Mouse (Mus musculus): Measurements from ENCODE around the gene Heatr5a. TPM values are rescaled to one million over a fixed set of nuclear protein-coding genes. Genes with fewer than 3 reads are reported as not detected.

The Heatr5a gene
- polyA plus RNA-seq, 1 experiment from 2014 or later: 12.8 TPM

- H3K9me3 ChIP-seq (replicated peaks; ENCODE audit: control insufficient read depth, low read length): no peaks in the 10 kb centered on the region
- H3K4me3 ChIP-seq (replicated peaks; ENCODE audit: low read length): no peak overlapping the region
- no peak for ATAC-seq (ENCODE audit: insufficient read depth, low FRiP score)
- H3K4me1 ChIP-seq (ENCODE audit: control insufficient read depth, insufficient read depth, low read length): no peaks in the 10 kb centered on the region
- 86% methylated on average over 7 of the region's 7 CpGs for WGBS
- no peak overlapping the region for H3K27ac ChIP-seq (ENCODE audit: low read length)
- H3K9ac ChIP-seq (ENCODE audit: low read length): no peak overlapping the region
- H3K36me3 ChIP-seq (ENCODE audit: control insufficient read depth, insufficient read depth, low read length): peaks cover 18% of the 10 kb centered on the region; the same call in 1 of the 2 replicates
- no peaks in the 10 kb centered on the region for H3K27me3 ChIP-seq (ENCODE audit: control insufficient read depth, insufficient read depth, low read length)
- no peak overlapping the region for H3K4me2 ChIP-seq (ENCODE audit: low read depth, low read length)
Observed at GRCm38 (mm10) chr12:51900551-51900950, 70.6 kb downstream of the Heatr5a start.

DNA sequence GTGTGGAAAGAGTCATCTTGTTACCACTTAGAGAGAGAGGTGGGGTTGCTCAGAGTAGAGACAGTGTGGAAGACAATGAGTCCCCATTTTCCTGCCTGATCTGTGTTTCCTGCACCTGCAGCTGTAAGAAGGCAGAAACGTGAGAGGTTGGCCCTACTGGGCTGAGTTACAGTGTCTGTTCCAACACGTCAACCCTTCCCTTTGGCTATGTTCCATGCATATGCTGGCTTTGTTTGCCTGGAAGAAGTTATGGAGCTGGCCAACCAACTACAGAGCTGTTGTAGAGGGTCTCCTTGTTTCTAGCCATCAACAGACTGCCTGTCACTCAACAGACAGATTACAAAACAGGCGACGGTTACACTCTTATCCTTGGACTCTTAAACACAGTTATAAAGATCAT, 74.2 kb downstream of the Heatr5a start:
- no peaks in the 10 kb centered on the region for H3K4me1 ChIP-seq (ENCODE audit: control insufficient read depth, insufficient read depth, low read length)
- H3K4me3 ChIP-seq (replicated peaks; ENCODE audit: low read length): no peak overlapping the region
- ATAC-seq (ENCODE audit: insufficient read depth, low FRiP score): no peak
- H3K27ac ChIP-seq (ENCODE audit: low read length): no peak overlapping the region
- H3K9me3 ChIP-seq (replicated peaks; ENCODE audit: control insufficient read depth, low read length): no peaks in the 10 kb centered on the region
- H3K9ac ChIP-seq (ENCODE audit: low read length): no peak overlapping the region
- H3K36me3 ChIP-seq (ENCODE audit: control insufficient read depth, insufficient read depth, low read length): peaks cover 14% of the 10 kb centered on the region; the same call in 1 of the 2 replicates
- H3K27me3 ChIP-seq (ENCODE audit: control insufficient read depth, insufficient read depth, low read length): no peaks in the 10 kb centered on the region
- H3K4me2 ChIP-seq (ENCODE audit: low read depth, low read length): no peak overlapping the region
- 76% methylated on average over 4 of the region's 4 CpGs for WGBS

GRCm38 (mm10) chr12:51888609-51889008, 82.5 kb downstream of the Heatr5a start:
- H3K9me3 ChIP-seq (replicated peaks; ENCODE audit: control insufficient read depth, low read length): no peaks in the 10 kb centered on the region
- H3K9ac ChIP-seq (ENCODE audit: low read length): no peak overlapping the region
- WGBS: 70% methylated on average over 12 of the region's 12 CpGs
- no peaks in the 10 kb centered on the region for H3K27me3 ChIP-seq (ENCODE audit: control insufficient read depth, insufficient read depth, low read length)
- H3K36me3 ChIP-seq (ENCODE audit: control insufficient read depth, insufficient read depth, low read length): 0 out of 2 replicates have a peak, but pooled peaks cover 10% of the 10 kb centered on the region
- no peaks in the 10 kb centered on the region for H3K4me1 ChIP-seq (ENCODE audit: control insufficient read depth, insufficient read depth, low read length)
- no peak overlapping the region for H3K4me3 ChIP-seq (replicated peaks; ENCODE audit: low read length)
- H3K4me2 ChIP-seq (ENCODE audit: low read depth, low read length): no peak overlapping the region
- ATAC-seq (ENCODE audit: insufficient read depth, low FRiP score): no peak; the same call in 1 of the 2 replicates
- no peak overlapping the region for H3K27ac ChIP-seq (ENCODE audit: low read length)

- 75% methylated on average over 11 of the region's 11 CpGs for WGBS
- H3K27me3 ChIP-seq (ENCODE audit: control insufficient read depth, insufficient read depth, low read length): no peaks in the 10 kb centered on the region
- 0 out of 2 replicates have a peak, but pooled peaks cover 10% of the 10 kb centered on the region for H3K36me3 ChIP-seq (ENCODE audit: control insufficient read depth, insufficient read depth, low read length)
- no peaks in the 10 kb centered on the region for H3K9me3 ChIP-seq (replicated peaks; ENCODE audit: control insufficient read depth, low read length)
- no peak overlapping the region for H3K4me2 ChIP-seq (ENCODE audit: low read depth, low read length)
- no peak overlapping the region for H3K9ac ChIP-seq (ENCODE audit: low read length)
- H3K27ac ChIP-seq (ENCODE audit: low read length): no peak overlapping the region; the same call in 1 of the 2 replicates
- H3K4me1 ChIP-seq (ENCODE audit: control insufficient read depth, insufficient read depth, low read length): no peaks in the 10 kb centered on the region
- H3K4me3 ChIP-seq (replicated peaks; ENCODE audit: low read length): no peak overlapping the region
- peak; percentile 14; the same call in 1 of the 2 replicates for ATAC-seq (ENCODE audit: insufficient read depth, low FRiP score)
Observed at GRCm38 (mm10) chr12:51887301-51888290, 83.5 kb downstream of the Heatr5a start.

GRCm38 (mm10) chr12:51886369-51886768, 84.8 kb downstream of the Heatr5a start:
- Histone ChIP-seq H3K4me3 (replicated peaks; ENCODE audit: low read length) (no peak overlapping the region), H3K36me3 (ENCODE audit: control insufficient read depth, insufficient read depth, low read length) (0 out of 2 replicates have a peak, but pooled peaks cover 10% of the 10 kb centered on the region), H3K9ac (ENCODE audit: low read length) (no peak overlapping the region), H3K4me1 (ENCODE audit: control insufficient read depth, insufficient read depth, low read length) (no peaks in the 10 kb centered on the region), H3K4me2 (ENCODE audit: low read depth, low read length) (no peak overlapping the region), H3K9me3 (replicated peaks; ENCODE audit: control insufficient read depth, low read length) (no peaks in the 10 kb centered on the region), H3K27ac (ENCODE audit: low read length) (no peak overlapping the region), H3K27me3 (ENCODE audit: control insufficient read depth, insufficient read depth, low read length) (no peaks in the 10 kb centered on the region)
- no peak for ATAC-seq (ENCODE audit: insufficient read depth, low FRiP score)
- 87% methylated on average over 6 of the region's 6 CpGs for WGBS

DNA sequence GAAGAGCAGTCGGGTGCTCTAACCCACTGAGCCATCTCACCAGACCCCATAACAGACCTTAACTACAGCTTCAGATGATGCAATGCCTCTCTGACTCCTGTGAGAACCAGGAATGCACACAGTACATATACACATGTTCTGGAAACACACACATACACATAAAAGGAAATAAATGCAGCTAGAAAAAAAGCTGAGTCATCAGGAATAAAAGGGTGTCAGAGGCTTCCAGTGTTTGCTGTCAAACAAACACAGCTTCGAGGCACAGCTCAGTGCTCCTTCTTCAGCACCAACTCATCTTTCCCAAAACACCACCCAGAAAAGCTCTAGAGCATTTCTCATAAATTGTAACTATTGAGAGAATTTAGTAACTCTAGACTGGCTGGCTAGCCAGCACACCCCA, 86.3 kb downstream of the Heatr5a start:
- 83% methylated on average over 2 of the region's 2 CpGs for WGBS
- H3K4me3 ChIP-seq (replicated peaks; ENCODE audit: low read length): no peak overlapping the region

DNA sequence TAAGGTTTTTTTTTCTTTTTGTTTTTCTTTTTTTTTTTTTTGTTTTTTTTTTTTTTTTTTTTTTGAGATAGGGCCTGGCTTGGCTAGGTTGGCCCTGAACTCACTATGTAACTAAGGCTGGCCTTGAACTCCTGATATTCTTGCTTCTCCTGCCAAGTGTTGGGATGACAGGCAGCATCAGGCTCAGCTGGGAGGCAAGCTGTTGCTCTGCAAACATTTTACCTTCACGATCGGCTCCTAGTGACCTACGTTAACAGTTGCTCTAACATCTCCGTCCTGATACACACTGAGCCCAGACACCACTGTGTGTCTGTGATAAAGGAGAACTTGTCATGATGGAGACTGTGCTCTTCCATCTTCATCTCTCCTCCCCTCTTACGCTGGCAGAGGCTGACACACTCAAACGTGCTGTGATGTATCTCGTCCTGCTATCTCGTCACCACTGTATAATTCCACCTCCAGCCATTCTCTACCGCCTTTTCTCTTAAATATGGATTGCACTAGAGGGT, 87.8 kb downstream of the Heatr5a start:
- no peaks in the 10 kb centered on the region for H3K27me3 ChIP-seq (ENCODE audit: control insufficient read depth, insufficient read depth, low read length)
- H3K27ac ChIP-seq (ENCODE audit: low read length): no peak overlapping the region
- H3K4me2 ChIP-seq (ENCODE audit: low read depth, low read length): no peak overlapping the region
- H3K9ac ChIP-seq (ENCODE audit: low read length): no peak overlapping the region
- 85% methylated on average over 9 of the region's 9 CpGs for WGBS
- H3K36me3 ChIP-seq (ENCODE audit: control insufficient read depth, insufficient read depth, low read length): 0 out of 2 replicates have a peak, but pooled peaks cover 15% of the 10 kb centered on the region
- ATAC-seq (ENCODE audit: insufficient read depth, low FRiP score): no peak
- no peak overlapping the region for H3K4me3 ChIP-seq (replicated peaks; ENCODE audit: low read length)
- H3K9me3 ChIP-seq (replicated peaks; ENCODE audit: control insufficient read depth, low read length): no peaks in the 10 kb centered on the region
- H3K4me1 ChIP-seq (ENCODE audit: control insufficient read depth, insufficient read depth, low read length): no peaks in the 10 kb centered on the region

More for the DNA sequence above, 86.3 kb downstream of the Heatr5a start:
- H3K27ac ChIP-seq (ENCODE audit: low read length): no peak overlapping the region
- 0 out of 2 replicates have a peak, but pooled peaks cover 20% of the 10 kb centered on the region for H3K36me3 ChIP-seq (ENCODE audit: control insufficient read depth, insufficient read depth, low read length)
- no peaks in the 10 kb centered on the region for H3K9me3 ChIP-seq (replicated peaks; ENCODE audit: control insufficient read depth, low read length)
- H3K4me2 ChIP-seq (ENCODE audit: low read depth, low read length): no peak overlapping the region
- ATAC-seq (ENCODE audit: insufficient read depth, low FRiP score): no peak
- no peaks in the 10 kb centered on the region for H3K4me1 ChIP-seq (ENCODE audit: control insufficient read depth, insufficient read depth, low read length)
- H3K27me3 ChIP-seq (ENCODE audit: control insufficient read depth, insufficient read depth, low read length): no peaks in the 10 kb centered on the region
- no peak overlapping the region for H3K9ac ChIP-seq (ENCODE audit: low read length)

GRCm38 (mm10) chr12:51882606-51883296, 88.4 kb downstream of the Heatr5a start:
- H3K4me2 ChIP-seq (ENCODE audit: low read depth, low read length): no peak overlapping the region
- H3K4me3 ChIP-seq (replicated peaks; ENCODE audit: low read length): no peak overlapping the region
- H3K36me3 ChIP-seq (ENCODE audit: control insufficient read depth, insufficient read depth, low read length): 0 out of 2 replicates have a peak, but pooled peaks cover 15% of the 10 kb centered on the region
- H3K27ac ChIP-seq (ENCODE audit: low read length): no peak overlapping the region
- WGBS: 85% methylated on average over 6 of the region's 6 CpGs
- H3K4me1 ChIP-seq (ENCODE audit: control insufficient read depth, insufficient read depth, low read length): no peaks in the 10 kb centered on the region
- H3K9ac ChIP-seq (ENCODE audit: low read length): no peak overlapping the region
- H3K27me3 ChIP-seq (ENCODE audit: control insufficient read depth, insufficient read depth, low read length): no peaks in the 10 kb centered on the region
- ATAC-seq (ENCODE audit: insufficient read depth, low FRiP score): no peak
- H3K9me3 ChIP-seq (replicated peaks; ENCODE audit: control insufficient read depth, low read length): no peaks in the 10 kb centered on the region
